Mouse (Mus musculus) CH12.LX (cell line): ENCODE data around the gene Cxcr6. TPM values are rescaled to one million over a fixed set of nuclear protein-coding genes. Genes with fewer than 3 reads are reported as not detected.

Source experiments
- RCOR1 ChIP-seq: conservative IDR thresholded peaks from 2 replicates; pipeline ENCODE4 v1.6.1; 2012; ENCODE audit warnings: low read depth, mild to moderate bottlenecking, inconsistent platforms, low read length, improper control_type of control experiment
- polyA plus RNA-seq: library from polyadenylated mRNA; unstranded; fragments of >175 nt; gene quantifications from 2 replicates; pipeline ENCODE4 v1.2.1, GENCODE M21; 2012; ENCODE audit warnings: low read depth; ENCODE audit not compliant: insufficient read length
- total RNA-seq, 2 experiments: library from RNA; depleted of rRNA; stranded (reverse); fragments of 300-350 nt in 1 of 2; fragments of >200 nt in 1 of 2; gene quantifications; 2 replicates each; pipeline ENCODE4 v1.2.3; 2012 to 2014

Gene Cxcr6
- total and polyA plus RNA-seq, 3 experiments = 0.08 to 1.4 (median 1.0) TPM

- TF ChIP-seq RCOR1 = no peak
Measured at GRCm38 (mm10) chr9:123856836-123857235, 50.6 kb downstream of the Cxcr6 start (continued).

Other genes starting within 250 kb of the Cxcr6 start
- gene Slc6a20b, start 173.9 kb upstream of the Cxcr6 start, total RNA-seq (2012; rRNA removed) = 0.42 and 0.55 TPM in 2 replicates
- not detected in 2 replicates for gene Slc6a20b, start 173.9 kb upstream of the Cxcr6 start, total RNA-seq (2014; rRNA removed)
- not detected in 2 replicates for gene Slc6a20b, start 173.9 kb upstream of the Cxcr6 start, polyA plus RNA-seq
- 0.04 TPM in 2 replicates for gene Ccr9, start 128.0 kb upstream of the Cxcr6 start, total RNA-seq (2012; rRNA removed)
- gene Ccr9, start 128.0 kb upstream of the Cxcr6 start, total RNA-seq (2014; rRNA removed) = not detected in 2 replicates
- gene Ccr9, start 128.0 kb upstream of the Cxcr6 start, polyA plus RNA-seq = 0.09 and 0.10 TPM in 2 replicates
- gene Slc6a20a, start 127.6 kb upstream of the Cxcr6 start, total RNA-seq (2012; rRNA removed) = not detected in 2 replicates
- gene Slc6a20a, start 127.6 kb upstream of the Cxcr6 start, total RNA-seq (2014; rRNA removed) = not detected in 2 replicates
- not detected in 2 replicates for gene Slc6a20a, start 127.6 kb upstream of the Cxcr6 start, polyA plus RNA-seq
- 17.6 and 17.8 TPM in 2 replicates for gene Lztfl1, start 88.8 kb upstream of the Cxcr6 start, total RNA-seq (2012; rRNA removed)
- gene Lztfl1, start 88.8 kb upstream of the Cxcr6 start, total RNA-seq (2014; rRNA removed) = 25.6 and 35.7 TPM in 2 replicates
- gene Lztfl1, start 88.8 kb upstream of the Cxcr6 start, polyA plus RNA-seq = 28.3 and 36.7 TPM in 2 replicates
- 6.9 and 10.2 TPM in 2 replicates for gene Fyco1, start 45.4 kb downstream of the Cxcr6 start, total RNA-seq (2012; rRNA removed)
- gene Fyco1, start 45.4 kb downstream of the Cxcr6 start, total RNA-seq (2014; rRNA removed) = 1.9 and 2.1 TPM in 2 replicates
- gene Fyco1, start 45.4 kb downstream of the Cxcr6 start, polyA plus RNA-seq = 5.1 and 6.0 TPM in 2 replicates
- gene Xcr1, start 55.6 kb downstream of the Cxcr6 start, total RNA-seq (2012; rRNA removed) = 0.92 and 1.9 TPM in 2 replicates
- 0.53 and 0.62 TPM in 2 replicates for gene Xcr1, start 55.6 kb downstream of the Cxcr6 start, total RNA-seq (2014; rRNA removed)
- gene Xcr1, start 55.6 kb downstream of the Cxcr6 start, polyA plus RNA-seq = 0.56 and 0.57 TPM in 2 replicates
- gene Ccr1, start 162.2 kb downstream of the Cxcr6 start, total RNA-seq (2012; rRNA removed) = 1.6 TPM in 2 replicates
- 4.9 and 5.8 TPM in 2 replicates for gene Ccr1, start 162.2 kb downstream of the Cxcr6 start, total RNA-seq (2014; rRNA removed)
- gene Ccr1, start 162.2 kb downstream of the Cxcr6 start, polyA plus RNA-seq = 1.2 and 1.6 TPM in 2 replicates
- gene Ccr1l1, start 171.9 kb downstream of the Cxcr6 start, total RNA-seq (2012; rRNA removed) = 0.08 and 0.25 TPM in 2 replicates
- gene Ccr1l1, start 171.9 kb downstream of the Cxcr6 start, total RNA-seq (2014; rRNA removed) = not detected in 2 replicates
- gene Ccr1l1, start 171.9 kb downstream of the Cxcr6 start, polyA plus RNA-seq = not detected in 2 replicates
- gene Ccr3, start 215.5 kb downstream of the Cxcr6 start, total RNA-seq (2012; rRNA removed) = 0.04 TPM in 1 of 2 replicates, not detected in the other
- gene Ccr3, start 215.5 kb downstream of the Cxcr6 start, total RNA-seq (2014; rRNA removed) = not detected in 2 replicates
- not detected in 2 replicates for gene Ccr3, start 215.5 kb downstream of the Cxcr6 start, polyA plus RNA-seq